Mouse (Mus musculus): ENCODE data around the gene Mon2. TPM values are rescaled to one million over a fixed set of nuclear protein-coding genes. Genes with fewer than 3 reads are reported as not detected.

Gene Mon2
- 20.1 TPM for polyA plus RNA-seq (2017; shearing (Covaris generic))

GRCm38 (mm10) chr10:123076245-123077023, at the start of gene Mon2:
Gene Mon2, minus strand, starts transcription at chr10:123076505.

Other genes starting within 250 kb of the Mon2 start
- gene Usp15, start 120.5 kb upstream of the Mon2 start, polyA plus RNA-seq (2017; shearing (Covaris generic)): 143 TPM
- gene Fam19a2, start 187.5 kb upstream of the Mon2 start, polyA plus RNA-seq (2017; shearing (Covaris generic)): not detected

Data from inflammation-experienced regulatory T-cells, adult 16 weeks (primary cell).